Mouse (Mus musculus) embryonic facial prominence, embryonic 11.5 days (tissue): Measurements from ENCODE around the gene Chrna10. TPM values are rescaled to one million over a fixed set of nuclear protein-coding genes. Genes with fewer than 3 reads are reported as not detected.

Source experiments
- ATAC-seq: fragments of 200-750 bp; cut with Nextera tagmentation; replicated peaks from 2 replicates; pipeline ENCODE4 v1.8.0; 2017; ENCODE audit warnings: low read depth; ENCODE audit not compliant: insufficient number of reproducible peaks, low FRiP score, low TSS enrichment
- DNase-seq: peaks from one replicate; pipeline ENCODE4 v3.0.0-alpha.2; 2015; ENCODE audit warnings: low spot score
- H3K27ac ChIP-seq: fragments of 300-500 bp; sonication (generic); replicated peaks from 2 replicates; pipeline ENCODE4 v1.5.1; 2014; ENCODE audit warnings: mild to moderate bottlenecking, low read depth, low read length, control low read depth
- H3K27me3 ChIP-seq: fragments of 300-500 bp; sonication (generic); 2 replicates; pipeline ENCODE4 v1.6.1; 2014; ENCODE audit warnings: mild to moderate bottlenecking, low read length, moderate library complexity, mixed read lengths; ENCODE audit not compliant: control insufficient read depth, insufficient read depth
- H3K36me3 ChIP-seq: fragments of 300-500 bp; sonication (generic); replicated peaks from 2 replicates; pipeline ENCODE4 v1.6.1; 2014; ENCODE audit warnings: low read depth, mild to moderate bottlenecking, low read length, moderate library complexity, mixed read lengths; ENCODE audit not compliant: control insufficient read depth, insufficient read depth
- H3K4me1 ChIP-seq: fragments of 300-500 bp; sonication (generic); 2 replicates; pipeline ENCODE4 v1.6.1; 2014; ENCODE audit warnings: low read length, mixed read lengths; ENCODE audit not compliant: control insufficient read depth, insufficient read depth
- H3K4me2 ChIP-seq: fragments of 300-500 bp; sonication (generic); 2 replicates; pipeline ENCODE4 v1.6.1; 2014; ENCODE audit warnings: low read depth, mild to moderate bottlenecking, control low read depth, low read length, moderate library complexity
- H3K4me3 ChIP-seq: fragments of 300-500 bp; sonication (generic); 2 replicates; pipeline ENCODE4 v1.5.1; 2014; ENCODE audit warnings: low read depth, low read length, control low read depth
- H3K9ac ChIP-seq: fragments of 300-500 bp; sonication (generic); replicated peaks from 2 replicates; pipeline ENCODE4 v1.6.1; 2014; ENCODE audit warnings: mild to moderate bottlenecking, control low read depth, low read length
- H3K9me3 ChIP-seq: fragments of 300-500 bp; sonication (generic); replicated peaks from 2 replicates; pipeline ENCODE4 v1.6.1; 2016; ENCODE audit warnings: mild to moderate bottlenecking, low read length, inconsistent platforms, mixed read lengths; ENCODE audit not compliant: control insufficient read depth
- WGBS: fragments of 180-500 bp; shearing (Covaris S2); extraction: QIAGEN DNeasy Blood & Tissue Kit; methylation state at CpG from one replicate; pipeline ENCODE4 v1.1.7; 2014; 5-methylcytosine and 5-hydroxymethylcytosine counted together
- polyA plus RNA-seq: library from polyadenylated mRNA; unstranded; fragments of >200 nt; fragmentation: Nextera tagmentation; extraction: Ambion mirVana; gene quantifications from 2 replicates; pipeline ENCODE4 v1.2.1, GENCODE M21; 2014

Gene Chrna10
- polyA plus RNA-seq, 1 experiment from 2014 or later, result not detected

DNA sequence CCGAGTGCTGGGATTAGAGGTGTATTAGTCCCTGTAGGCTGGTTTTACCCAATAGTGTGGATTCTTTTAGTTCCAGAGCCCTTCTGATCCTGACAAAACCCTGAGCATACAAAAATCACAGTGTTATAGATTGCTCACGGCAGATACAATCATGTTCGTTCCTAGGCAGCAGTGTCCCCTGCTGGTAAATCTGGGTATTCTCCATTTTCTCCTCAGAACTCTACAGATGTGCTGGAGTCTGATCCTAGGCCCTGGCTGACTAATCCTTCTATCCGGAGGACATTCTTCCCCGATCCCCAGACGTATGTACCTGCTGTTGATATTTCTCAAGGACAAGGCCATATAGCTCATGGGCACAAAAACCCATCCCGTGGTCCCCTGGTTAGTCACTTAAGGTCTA, 38.1 kb downstream of the Chrna10 start:
- no peak overlapping the region for H3K4me2 ChIP-seq
- no peaks in the 10 kb centered on the region for H3K4me1 ChIP-seq
- no peak overlapping the region for H3K4me3 ChIP-seq
- ATAC-seq, result no peak
- no peak overlapping the region for H3K27ac ChIP-seq
- no peaks in the 10 kb centered on the region for H3K9me3 ChIP-seq
- peak; percentile 38 for DNase-seq
- H3K9ac ChIP-seq, result no peak overlapping the region
- peaks cover 17% of the 10 kb centered on the region for H3K36me3 ChIP-seq
- H3K27me3 ChIP-seq, result no peaks in the 10 kb centered on the region
- WGBS, result 82% methylated on average over 7 of the region's 7 CpGs

DNA sequence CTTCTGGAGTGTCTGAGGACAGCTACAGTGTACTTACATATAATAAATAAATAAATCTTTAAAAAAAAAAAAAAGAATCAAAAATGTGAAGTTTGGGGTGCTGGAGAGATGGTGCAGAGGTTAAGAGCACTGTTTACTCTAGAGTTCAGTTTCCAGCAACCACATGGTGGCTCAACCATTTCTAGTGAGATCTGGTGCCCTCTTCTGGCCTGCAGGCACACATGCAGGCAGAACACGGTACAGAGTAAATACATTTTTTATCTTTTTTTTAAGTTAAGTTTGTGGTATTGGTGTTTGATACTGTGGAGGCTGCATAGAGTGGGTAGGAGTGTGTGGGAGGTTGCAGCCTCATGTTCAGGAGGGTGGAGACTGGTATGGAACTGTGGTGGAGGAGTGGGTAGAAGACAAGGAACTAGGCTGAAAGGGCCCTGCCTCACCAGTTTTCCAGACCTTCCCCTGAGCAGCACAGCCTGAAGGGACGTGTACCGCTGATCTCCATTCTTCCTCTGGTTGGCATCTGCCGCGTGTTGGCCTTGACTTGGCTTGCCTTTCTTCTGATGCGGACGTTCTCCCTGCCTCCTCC, 39.8 kb downstream of the Chrna10 start:
- ATAC-seq (peak; percentile 50; the same call in 1 of the 2 replicates), DNase-seq (peak; percentile 33)
- H3K4me3 ChIP-seq, result no peak overlapping the region
- WGBS, result 90% methylated on average over 7 of the region's 7 CpGs
- H3K4me1 ChIP-seq, result no peaks in the 10 kb centered on the region
- peaks cover 14% of the 10 kb centered on the region for H3K36me3 ChIP-seq
- no peak overlapping the region for H3K9ac ChIP-seq
- no peaks in the 10 kb centered on the region for H3K9me3 ChIP-seq
- no peak overlapping the region for H3K4me2 ChIP-seq
- no peak overlapping the region for H3K27ac ChIP-seq
- H3K27me3 ChIP-seq, result no peaks in the 10 kb centered on the region

DNA sequence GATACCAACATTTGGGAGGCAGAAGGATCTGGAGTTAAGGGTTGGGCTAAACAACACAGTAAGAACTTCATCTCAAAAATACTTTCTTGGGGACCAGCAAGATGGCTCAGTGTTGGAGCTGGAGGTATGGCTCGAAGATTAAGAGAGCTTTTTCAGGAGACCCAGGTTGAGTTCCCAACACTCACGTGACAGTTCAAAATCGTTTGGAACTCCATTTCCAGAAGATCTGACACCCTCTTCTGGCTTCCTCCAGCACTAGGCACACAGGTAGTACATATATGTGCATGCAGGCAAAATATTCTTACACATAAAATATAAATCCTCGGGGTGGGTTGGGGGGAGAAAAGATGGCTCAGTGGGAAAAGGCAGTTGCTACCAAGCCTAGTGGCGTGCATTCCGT, 50.3 kb downstream of the Chrna10 start:
- Histone ChIP-seq H3K4me2 (peak overlapping the region; percentile 56), H3K36me3 (no peaks in the 10 kb centered on the region), H3K27me3 (no peaks in the 10 kb centered on the region), H3K4me1 (peaks cover 4% of the 10 kb centered on the region; the same call in 1 of the 2 replicates), H3K27ac (no peak overlapping the region), H3K9ac (peak overlapping the region; percentile 80), H3K4me3 (peak overlapping the region; percentile 78), H3K9me3 (no peaks in the 10 kb centered on the region)
- ATAC-seq (no peak), DNase-seq (no peak)
- 80% methylated on average over 6 of the region's 6 CpGs for WGBS

DNA sequence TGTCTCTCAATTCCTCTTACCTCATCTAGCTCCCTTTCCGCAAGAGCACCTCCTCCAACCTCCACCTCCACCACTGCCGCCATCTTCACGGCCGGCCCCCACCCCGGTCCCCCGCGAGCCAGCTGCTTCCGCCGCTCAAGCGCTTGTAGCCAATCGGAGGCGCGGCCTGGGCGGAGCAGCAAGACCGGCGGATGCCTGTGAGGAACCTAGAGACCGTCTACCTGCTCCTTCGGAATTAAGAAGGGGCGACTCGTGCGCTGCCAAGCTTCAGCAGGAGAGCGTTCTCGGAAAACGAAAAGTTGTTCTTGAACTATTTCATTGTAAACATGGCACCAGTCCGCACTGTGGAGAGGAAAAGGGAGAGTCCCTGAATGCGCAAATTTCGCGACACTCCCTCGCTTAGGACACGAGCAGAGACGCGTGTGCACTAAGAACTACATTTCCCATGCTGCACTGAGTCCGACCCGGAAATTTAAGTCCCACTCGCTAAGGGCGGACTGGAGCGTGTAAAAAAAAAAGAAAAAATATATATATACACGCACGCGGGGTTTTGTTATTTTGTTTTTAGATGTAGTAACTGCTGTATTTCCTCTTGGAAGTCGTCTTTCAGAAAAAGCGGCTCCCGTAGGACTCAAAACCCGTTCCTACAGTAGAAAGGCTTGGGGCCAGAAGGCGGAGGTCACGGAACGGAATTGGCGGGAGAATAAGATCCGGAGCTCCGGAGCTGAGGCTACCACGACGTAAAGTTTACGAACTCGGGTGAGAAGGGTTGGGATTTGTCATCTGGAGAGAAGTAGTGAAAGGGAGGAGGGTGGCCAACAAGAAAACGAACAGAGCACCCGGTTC, 51.4 kb downstream of the Chrna10 start, which contains the start of the genes Rnf121, Xndc1 and Xntrpc:
Gene Rnf121 (minus strand): TSS at position 424 of the 846 bp plus-strand sequence.
Gene Xndc1 (plus strand): TSS at position 466 of the 846 bp plus-strand sequence.
Gene Xntrpc (plus strand): TSS at position 668 of the 846 bp plus-strand sequence.
- H3K27ac ChIP-seq, result 0 out of 2 replicates have a peak within 1 kb of the TSS, but pooled peaks have one; percentile 49
- no peaks in the 10 kb centered on the region for H3K9me3 ChIP-seq
- ATAC-seq (peak; percentile 98), DNase-seq (peak; percentile 95)
- no peaks in the 10 kb centered on the region for H3K27me3 ChIP-seq
- H3K4me2 ChIP-seq, result peak within 1 kb of the TSS; percentile 56
- H3K9ac ChIP-seq, result peak within 1 kb of the TSS; percentile 80
- peak within 1 kb of the TSS; percentile 78 for H3K4me3 ChIP-seq
- H3K4me1 ChIP-seq, result peaks cover 4% of the 10 kb centered on the region; the same call in 1 of the 2 replicates
- under 1% methylated on average over 56 of the region's 56 CpGs for WGBS
- no peaks in the 10 kb centered on the region for H3K36me3 ChIP-seq

DNA sequence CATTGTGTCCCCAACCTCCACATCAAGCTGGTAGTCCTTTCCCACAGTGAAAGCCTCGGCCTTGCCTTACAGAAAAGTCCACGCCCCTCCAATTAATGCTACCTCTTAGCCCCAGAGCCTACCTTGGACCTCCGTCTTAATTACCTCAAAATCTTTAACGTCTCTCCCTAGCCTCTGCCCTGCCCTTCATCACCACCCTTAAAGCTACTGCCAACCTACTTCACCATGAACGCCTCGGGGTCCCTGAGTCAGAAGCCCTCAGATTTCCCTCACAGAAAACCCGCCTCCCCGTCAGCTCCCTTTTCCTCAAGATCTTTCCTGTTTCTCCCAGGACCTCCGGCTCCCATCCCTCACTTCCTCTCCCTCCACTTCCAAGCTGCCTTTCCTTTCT, 52.0 kb downstream of the Chrna10 start:
- ATAC-seq, result peak; percentile 44
- H3K27me3 ChIP-seq, result no peaks in the 10 kb centered on the region
- 2% methylated on average over 9 of the region's 9 CpGs for WGBS

DNA sequence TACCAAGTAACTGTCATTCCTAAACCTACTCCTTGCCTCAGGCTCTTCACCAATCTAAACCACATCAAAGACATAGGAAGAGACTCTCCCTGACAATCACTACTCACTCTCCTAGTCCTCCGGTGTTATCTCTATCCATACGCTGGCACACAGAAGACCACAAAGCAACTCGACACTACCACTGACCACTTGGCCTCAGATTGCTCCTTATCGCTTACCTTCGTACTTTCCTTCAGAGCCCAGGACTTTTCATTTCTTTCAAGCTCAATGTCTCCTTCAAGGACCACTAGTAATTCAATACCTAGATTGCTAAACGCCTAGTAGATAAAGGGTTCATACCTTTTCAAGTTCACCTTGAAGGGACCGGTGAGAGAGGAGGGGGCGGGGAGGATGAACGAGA, 52.7 kb downstream of the Chrna10 start:
- Histone ChIP-seq H3K36me3 (peaks cover 3% of the 10 kb centered on the region), H3K4me1 (peaks cover 4% of the 10 kb centered on the region; the same call in 1 of the 2 replicates), H3K4me2 (peak overlapping the region; percentile 56; the same call in 1 of the 2 replicates), H3K4me3 (peak overlapping the region; percentile 78), H3K9me3 (no peaks in the 10 kb centered on the region), H3K27me3 (no peaks in the 10 kb centered on the region), H3K27ac (no peak overlapping the region), H3K9ac (no peak overlapping the region)
- WGBS, result 84% methylated on average over 9 of the region's 9 CpGs
- DNase-seq (no peak), ATAC-seq (no peak)

More for the DNA sequence above, 52.0 kb downstream of the Chrna10 start:
- 0 out of 2 replicates have a peak overlapping the region, but pooled peaks have one; percentile 49 for H3K27ac ChIP-seq
- no peaks in the 10 kb centered on the region for H3K9me3 ChIP-seq
- H3K4me1 ChIP-seq, result peaks cover 4% of the 10 kb centered on the region; the same call in 1 of the 2 replicates
- H3K9ac ChIP-seq, result peak overlapping the region; percentile 80
- H3K36me3 ChIP-seq, result no peaks in the 10 kb centered on the region
- H3K4me3 ChIP-seq, result peak overlapping the region; percentile 78
- peak; percentile 2 for DNase-seq
- H3K4me2 ChIP-seq, result peak overlapping the region; percentile 56

DNA sequence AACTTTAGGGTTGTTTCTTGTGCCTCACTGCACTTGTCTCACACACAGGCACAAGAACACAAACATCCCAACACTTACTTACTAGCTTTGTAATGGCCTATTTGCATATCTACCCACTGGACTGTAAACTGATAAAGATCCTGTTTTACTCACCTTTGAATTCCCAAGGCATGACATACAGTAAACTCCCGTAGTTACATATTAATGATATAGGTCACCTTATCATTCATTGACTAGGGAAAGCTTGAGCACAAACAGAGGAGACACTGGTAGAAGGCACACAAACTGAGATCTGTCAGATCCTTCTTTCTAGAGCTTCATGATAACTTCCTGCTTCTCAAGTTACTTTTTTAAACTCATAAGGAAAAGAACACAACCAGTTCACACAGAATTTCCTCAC, 54.4 kb downstream of the Chrna10 start:
- H3K9me3 ChIP-seq, result no peaks in the 10 kb centered on the region
- H3K36me3 ChIP-seq, result peaks cover 3% of the 10 kb centered on the region
- H3K9ac ChIP-seq, result no peak overlapping the region
- no peak for ATAC-seq
- H3K27me3 ChIP-seq, result no peaks in the 10 kb centered on the region
- peaks cover 4% of the 10 kb centered on the region; the same call in 1 of the 2 replicates for H3K4me1 ChIP-seq
- DNase-seq, result no peak
- 83% methylated on average over 1 of the region's 1 CpGs for WGBS
- no peak overlapping the region for H3K4me3 ChIP-seq
- no peak overlapping the region for H3K27ac ChIP-seq
- H3K4me2 ChIP-seq, result no peak overlapping the region
